Mouse (Mus musculus): Measurements from ENCODE around the gene Foxj1.

Gene Foxj1

DNA sequence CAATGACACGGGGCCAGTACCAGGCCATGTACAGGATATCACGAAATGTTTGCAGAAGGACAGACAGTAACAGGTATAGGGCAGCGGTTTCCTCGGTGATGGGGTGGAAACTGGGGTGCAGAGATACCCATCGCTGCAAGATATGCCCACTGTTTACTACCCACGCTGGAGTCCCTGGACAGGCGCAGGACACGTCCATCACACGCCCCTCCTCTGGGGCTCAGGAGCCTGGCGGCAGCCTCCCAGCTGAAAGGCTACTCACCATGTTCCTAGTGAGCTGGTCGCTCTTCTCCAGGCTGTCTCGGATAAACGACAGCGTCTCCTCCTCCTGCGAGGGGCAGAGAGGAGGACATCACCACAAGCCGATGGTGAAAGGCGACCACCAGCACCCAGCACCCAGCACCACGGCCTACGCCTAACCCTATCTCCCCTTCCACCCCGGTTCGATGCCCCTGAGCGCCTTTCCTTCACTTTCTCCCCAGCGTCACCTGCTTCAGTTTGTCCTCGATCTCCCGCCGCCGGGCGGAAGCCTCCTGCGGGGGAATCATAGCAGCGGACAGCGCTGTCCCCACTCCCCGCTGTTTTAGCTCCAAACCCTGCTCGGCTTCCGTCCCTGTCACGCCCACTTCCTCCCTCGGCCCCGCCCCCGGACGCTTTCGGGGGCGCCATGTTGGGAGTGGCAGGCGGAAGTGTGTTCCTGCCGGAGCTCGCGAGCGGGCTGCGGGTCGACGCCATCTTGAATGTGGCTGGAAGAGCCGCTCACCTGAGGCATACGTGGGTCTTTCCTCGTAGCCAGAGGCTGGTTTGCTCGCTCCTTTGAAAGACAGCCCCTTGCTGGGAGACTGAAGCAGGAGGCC lies 28.8 kb downstream of the Foxj1 start:
- peak; percentile 93 for DNase-seq (ENCODE audit: low read depth, low spot score)

DNA sequence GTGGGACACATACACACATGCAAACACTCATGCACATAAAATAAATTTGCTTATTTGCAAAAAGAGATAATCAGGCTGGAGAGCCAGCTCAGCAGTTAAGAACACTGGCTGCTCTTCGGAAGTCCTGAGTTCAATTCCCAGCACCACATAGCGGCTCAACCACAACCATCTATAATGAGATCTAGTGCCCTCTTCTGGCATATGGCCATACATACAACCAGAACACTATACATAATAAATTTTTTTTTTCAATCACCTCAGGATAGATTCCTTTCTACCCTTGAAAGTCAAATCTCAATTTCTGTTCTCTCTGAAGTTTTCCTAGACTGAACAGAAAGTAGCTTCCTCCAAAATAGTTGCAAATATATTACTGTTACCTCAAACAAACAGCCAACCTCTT lies 29.8 kb downstream of the Foxj1 start:
- no peak for DNase-seq (ENCODE audit: low read depth, low spot score)

GRCm38 (mm10) chr11:116298621-116299020 lies 36.6 kb downstream of the Foxj1 start:
- no peak for DNase-seq (ENCODE audit: low read depth, low spot score)

DNA sequence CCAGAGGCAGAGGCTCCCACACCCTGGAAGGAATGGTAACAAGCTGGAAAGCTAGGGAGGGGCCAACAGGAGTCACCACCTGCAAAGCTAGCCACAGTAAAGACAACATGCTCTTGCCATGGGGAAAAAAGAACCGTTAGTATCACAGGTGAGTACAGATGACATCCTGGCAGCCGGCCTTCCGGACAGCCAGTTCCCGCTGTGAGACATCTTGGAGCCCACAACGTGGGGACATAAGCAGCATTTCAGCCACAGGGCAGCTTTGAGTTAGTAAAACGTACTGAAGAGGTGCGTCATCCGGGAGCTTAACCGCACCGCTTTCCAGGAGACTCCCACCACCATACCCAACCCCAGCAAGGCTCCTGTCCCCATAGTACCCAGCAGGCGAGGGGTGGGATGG lies 37.0 kb downstream of the Foxj1 start:
- no peak for DNase-seq (ENCODE audit: low read depth, low spot score)

- DNase-seq (ENCODE audit: low read depth, low spot score) = no peak
Measured at GRCm38 (mm10) chr11:116297017-116297416, 38.2 kb downstream of the Foxj1 start.

DNA sequence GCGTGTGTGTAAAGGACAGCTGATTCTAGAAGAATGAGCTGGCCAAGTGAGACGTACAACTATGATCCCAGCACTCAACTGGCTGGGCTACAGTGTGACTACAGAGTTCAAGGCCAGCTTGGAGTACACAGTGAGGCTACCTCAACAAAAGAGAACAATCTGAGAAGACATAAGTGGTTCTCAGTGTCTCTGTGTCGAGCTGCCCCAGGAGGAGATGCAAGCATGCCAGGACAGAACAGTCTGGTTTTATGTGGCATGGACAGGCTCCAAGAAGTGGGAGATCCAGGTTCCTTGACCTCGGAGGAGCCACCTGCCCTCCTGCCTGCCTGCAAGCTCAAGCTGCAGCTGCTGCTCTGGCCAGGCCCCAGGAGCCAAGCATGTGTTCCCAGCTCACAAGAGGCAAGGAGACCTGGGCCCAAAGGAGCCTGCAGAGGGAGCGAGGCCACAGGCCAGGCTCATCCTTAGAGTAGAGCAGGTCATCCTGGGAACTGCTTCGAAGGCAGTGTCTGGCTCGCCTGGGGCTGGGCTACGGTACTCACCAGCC lies 38.9 kb downstream of the Foxj1 start:
- DNase-seq (ENCODE audit: low read depth, low spot score) = no peak

- peak; percentile 81 for DNase-seq (ENCODE audit: low read depth, low spot score)
Measured at GRCm38 (mm10) chr11:116294319-116294718, 40.9 kb downstream of the Foxj1 start.

DNA sequence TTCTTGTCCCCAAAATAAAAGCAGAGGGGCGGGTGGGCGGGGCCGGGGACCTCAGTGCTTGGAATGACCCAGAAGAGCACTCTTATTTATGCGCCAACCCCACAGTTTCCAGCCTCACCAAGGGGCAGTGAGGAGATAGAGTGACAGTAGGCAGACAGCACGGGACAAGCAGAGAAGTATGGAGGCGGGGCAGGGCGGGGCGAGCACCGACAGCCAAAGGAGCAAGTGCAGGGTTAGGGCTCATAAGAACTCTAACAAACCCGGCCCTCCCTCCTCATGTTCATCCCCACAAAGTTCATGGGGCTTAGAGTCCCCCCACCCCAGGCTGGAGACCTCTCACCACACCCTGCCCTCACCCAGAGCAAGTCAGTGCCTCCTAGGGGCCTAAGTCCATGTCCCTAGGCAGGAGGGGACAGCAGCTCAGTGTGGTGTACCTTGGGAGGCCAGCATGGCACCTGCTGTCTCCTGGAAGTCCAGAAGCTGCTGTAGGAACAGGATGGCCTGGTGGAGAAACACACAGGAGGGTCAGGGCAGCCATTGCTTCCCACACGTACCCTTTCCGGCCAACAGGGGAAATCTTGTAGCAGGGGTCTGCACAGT lies 41.6 kb downstream of the Foxj1 start:
- DNase-seq (ENCODE audit: low read depth, low spot score) = no peak

DNA sequence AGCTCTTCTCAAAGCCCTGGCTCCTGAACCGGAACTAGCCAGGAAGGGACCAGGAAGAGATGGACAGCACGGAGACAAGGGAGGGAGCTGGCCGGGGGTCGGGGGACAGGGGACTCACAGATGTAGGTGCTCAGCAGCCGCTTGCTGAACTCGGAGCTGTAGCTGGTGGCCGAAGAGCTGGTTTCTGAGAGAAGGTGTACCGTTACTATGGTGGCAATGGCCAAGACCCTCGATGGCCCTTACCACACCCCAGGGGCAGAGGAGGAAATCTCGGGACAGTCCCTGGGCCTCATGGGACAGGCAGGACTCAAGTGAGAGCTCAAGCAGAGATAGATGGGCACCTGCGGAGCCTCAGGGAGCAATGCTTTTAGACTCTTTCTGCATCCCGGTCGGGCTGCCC lies 42.8 kb downstream of the Foxj1 start:
- no peak for DNase-seq (ENCODE audit: low read depth, low spot score)

GRCm38 (mm10) chr11:116290556-116290955 lies 44.6 kb downstream of the Foxj1 start:
- DNase-seq (ENCODE audit: low read depth, low spot score) = no peak

DNA sequence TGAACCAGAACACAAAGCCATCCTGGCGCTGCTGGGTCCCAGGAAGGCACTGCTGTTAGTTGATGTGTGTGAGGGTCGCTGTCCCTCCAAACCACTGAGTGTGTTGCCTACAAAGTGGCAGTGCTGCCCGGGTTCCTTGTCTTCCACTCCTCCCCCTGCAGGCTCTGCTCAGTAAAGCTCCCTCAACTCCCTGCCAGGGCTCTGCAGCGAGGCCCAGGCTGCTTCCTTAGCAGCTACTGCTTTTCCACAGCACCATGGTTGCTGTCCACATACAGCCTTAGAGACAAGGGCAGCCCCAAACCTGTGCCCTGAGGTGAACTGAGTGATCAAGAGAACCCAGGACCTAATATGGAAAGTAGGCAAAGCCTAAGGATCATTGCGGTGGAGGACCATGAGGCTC lies 47.8 kb downstream of the Foxj1 start:
- DNase-seq (ENCODE audit: low read depth, low spot score) = peak; percentile 21

DNA sequence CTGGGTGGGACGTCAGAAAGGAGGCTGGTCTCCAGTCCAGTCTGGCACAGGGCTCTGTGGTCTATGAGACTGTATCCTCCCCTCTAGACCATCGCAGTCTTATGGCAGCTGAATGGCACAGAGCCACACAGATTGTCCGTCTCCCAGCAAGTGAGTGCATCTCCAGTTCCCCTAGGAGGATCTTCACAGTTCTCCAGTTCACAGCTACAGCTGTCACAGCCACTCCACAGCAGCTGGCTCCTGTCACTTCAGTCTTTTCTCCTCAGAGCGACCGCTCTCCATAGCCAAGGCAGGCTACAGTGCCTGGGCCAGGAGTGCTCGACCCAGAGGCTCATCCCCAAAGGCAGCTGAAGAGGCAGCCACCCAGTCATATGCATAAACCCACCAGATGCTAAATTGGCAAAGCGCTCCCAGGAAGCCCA lies 49.4 kb downstream of the Foxj1 start:
- no peak for DNase-seq (ENCODE audit: low read depth, low spot score)

- DNase-seq (ENCODE audit: low read depth, low spot score) = no peak
Measured at GRCm38 (mm10) chr11:116283982-116284381, 51.2 kb downstream of the Foxj1 start.

DNA sequence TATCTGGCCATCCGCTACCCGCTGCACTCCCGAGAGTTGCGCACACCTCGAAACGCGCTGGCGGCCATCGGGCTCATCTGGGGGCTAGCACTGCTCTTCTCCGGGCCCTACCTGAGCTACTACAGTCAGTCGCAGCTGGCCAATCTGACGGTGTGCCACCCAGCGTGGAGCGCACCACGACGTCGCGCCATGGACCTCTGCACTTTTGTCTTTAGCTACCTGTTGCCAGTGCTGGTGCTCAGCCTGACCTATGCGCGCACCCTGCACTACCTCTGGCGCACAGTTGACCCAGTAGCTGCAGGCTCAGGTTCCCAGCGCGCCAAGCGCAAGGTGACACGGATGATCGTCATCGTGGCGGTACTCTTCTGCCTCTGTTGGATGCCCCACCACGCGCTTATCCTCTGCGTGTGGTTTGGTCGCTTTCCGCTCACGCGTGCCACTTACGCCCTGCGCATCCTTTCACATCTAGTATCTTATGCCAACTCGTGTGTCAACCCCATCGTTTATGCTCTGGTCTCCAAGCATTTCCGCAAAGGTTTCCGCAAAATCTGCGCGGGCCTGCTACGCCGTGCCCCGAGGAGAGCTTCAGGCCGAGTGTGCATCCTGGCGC lies 52.2 kb downstream of the Foxj1 start:
- no peak for DNase-seq (ENCODE audit: low read depth, low spot score)

GRCm38 (mm10) chr11:116282089-116282488 lies 53.1 kb downstream of the Foxj1 start:
- DNase-seq (ENCODE audit: low read depth, low spot score) = no peak

DNA sequence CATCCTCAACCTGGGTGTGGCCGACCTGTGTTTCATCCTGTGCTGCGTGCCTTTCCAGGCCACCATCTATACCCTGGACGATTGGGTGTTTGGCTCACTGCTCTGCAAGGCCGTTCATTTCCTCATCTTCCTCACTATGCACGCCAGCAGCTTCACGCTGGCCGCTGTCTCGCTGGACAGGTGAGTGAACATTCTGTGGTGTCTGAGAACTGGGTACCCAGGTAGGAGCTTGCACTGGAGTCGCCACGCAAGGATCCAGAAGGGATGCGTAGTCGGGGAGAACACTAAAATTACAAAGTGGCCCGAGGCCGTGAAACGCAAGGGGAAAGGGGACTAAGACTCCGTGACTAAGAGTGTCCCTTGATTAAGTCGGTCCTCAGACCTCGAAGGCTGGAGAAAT lies 53.5 kb downstream of the Foxj1 start:
- DNase-seq (ENCODE audit: low read depth, low spot score) = no peak

GRCm38 (mm10) chr11:116280751-116281663 lies 54.2 kb downstream of the Foxj1 start, which contains the start of gene Galr2:
TSS of gene Galr2 (plus strand) at chr11:116280939.
- DNase-seq (ENCODE audit: low read depth, low spot score) = no peak

All from 3T3-L1 (cell line).